Mouse (Mus musculus) 3134 (cell line): ENCODE data around the gene Nek10.

ENCODE experiments used
- DNase-seq: peaks from one replicate; pipeline ENCODE4 v3.0.0-alpha.2; 2011; ENCODE audit warnings: low spot score; ENCODE audit not compliant: insufficient read length; ENCODE audit errors: extremely low read depth

The Nek10 gene

GRCm38 (mm10) chr14:14870059-14870458, 66.8 kb downstream of the Nek10 start:
- no peak for DNase-seq

GRCm38 (mm10) chr14:14870463-14870862, 67.2 kb downstream of the Nek10 start:
- no peak for DNase-seq

GRCm38 (mm10) chr14:14871121-14871520, 67.9 kb downstream of the Nek10 start:
- DNase-seq = no peak

- DNase-seq = no peak
Measured at GRCm38 (mm10) chr14:14871700-14872099, 68.5 kb downstream of the Nek10 start.

- no peak for DNase-seq
Measured at GRCm38 (mm10) chr14:14893932-14894652, 90.9 kb downstream of the Nek10 start.

- DNase-seq = no peak
Measured at GRCm38 (mm10) chr14:14894776-14895175, 91.6 kb downstream of the Nek10 start.

- no peak for DNase-seq
Measured at GRCm38 (mm10) chr14:14895363-14895762, 92.1 kb downstream of the Nek10 start.

GRCm38 (mm10) chr14:14896399-14897136, 93.4 kb downstream of the Nek10 start:
- no peak for DNase-seq

GRCm38 (mm10) chr14:14904750-14905529, 101.7 kb downstream of the Nek10 start:
- no peak for DNase-seq

- no peak for DNase-seq
Measured at GRCm38 (mm10) chr14:14905530-14905852, 102.3 kb downstream of the Nek10 start.

- DNase-seq = no peak
Measured at GRCm38 (mm10) chr14:14925615-14926014, 122.4 kb downstream of the Nek10 start.

GRCm38 (mm10) chr14:14927559-14927958, 124.3 kb downstream of the Nek10 start:
- DNase-seq = no peak

GRCm38 (mm10) chr14:14934977-14935376, 131.8 kb downstream of the Nek10 start:
- no peak for DNase-seq

GRCm38 (mm10) chr14:14945930-14946329, 142.7 kb downstream of the Nek10 start:
- DNase-seq = no peak

- DNase-seq = no peak
Measured at GRCm38 (mm10) chr14:14949023-14949422, 145.8 kb downstream of the Nek10 start.

- no peak for DNase-seq
Measured at GRCm38 (mm10) chr14:14951808-14952207, 148.6 kb downstream of the Nek10 start.

- no peak for DNase-seq
Measured at GRCm38 (mm10) chr14:14959780-14960440, 156.7 kb downstream of the Nek10 start.

GRCm38 (mm10) chr14:14960441-14960988, 157.3 kb downstream of the Nek10 start:
- DNase-seq = no peak

- DNase-seq = no peak
Measured at GRCm38 (mm10) chr14:14970633-14971032, 167.4 kb downstream of the Nek10 start.

GRCm38 (mm10) chr14:14971056-14971455, 167.8 kb downstream of the Nek10 start:
- no peak for DNase-seq

- no peak for DNase-seq
Measured at GRCm38 (mm10) chr14:14974156-14974555, 170.9 kb downstream of the Nek10 start.
